Mouse (Mus musculus) granulocyte monocyte progenitor cell, adult 5-6 weeks (primary cell): Measurements from ENCODE around the gene Ackr1. TPM values are rescaled to one million over a fixed set of nuclear protein-coding genes. Genes with fewer than 3 reads are reported as not detected.
"Not testable (repeated sequence)": the region's sequence is repeated elsewhere in the genome, so short reads cannot be mapped to it uniquely, and the experiment has no call there.

Experiments used
- ATAC-seq: replicated peaks from 2 replicates; pipeline ENCODE4 v1.8.0; 2016; ENCODE audit warnings: mild to moderate bottlenecking, moderate TSS enrichment, inconsistent platforms; ENCODE audit not compliant: poor library complexity, severe bottlenecking
- total RNA-seq, 2 experiments: library from RNA; stranded (forward) in 1 of 2; stranded (reverse) in 1 of 2; fragments of 200-712, 200-1000 nt in 1 of 2; fragments of >200 nt in 1 of 2; fragmentation: Nextera tagmentation in 1 of 2; gene quantifications; 2 replicates each; pipeline ENCODE4 v1.2.3; 2014 to 2017

Ackr1 gene
- total RNA-seq, 2 experiments from 2014 or later: not detected

DNA sequence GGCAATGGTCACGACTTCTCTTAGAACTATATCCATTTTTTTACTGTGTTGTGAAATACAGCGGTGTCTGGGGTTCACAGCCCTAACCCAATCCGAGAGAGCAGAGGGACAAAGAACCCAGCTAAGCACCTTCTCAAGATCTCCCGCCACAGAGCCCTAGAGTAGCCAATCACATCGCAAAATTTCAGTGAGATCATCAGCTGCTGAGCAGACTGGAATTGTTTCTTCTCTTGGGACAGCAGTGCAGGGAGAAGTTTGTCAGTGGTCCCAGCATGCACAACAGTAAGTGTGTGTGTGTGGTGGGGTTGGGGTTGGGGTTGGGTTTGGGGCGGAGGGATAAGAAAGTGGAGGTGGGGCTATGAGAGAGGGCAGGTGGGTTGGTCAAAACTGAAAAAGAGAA, 16.4 kb upstream of the Ackr1 start:
- ATAC-seq: peak; percentile 66

DNA sequence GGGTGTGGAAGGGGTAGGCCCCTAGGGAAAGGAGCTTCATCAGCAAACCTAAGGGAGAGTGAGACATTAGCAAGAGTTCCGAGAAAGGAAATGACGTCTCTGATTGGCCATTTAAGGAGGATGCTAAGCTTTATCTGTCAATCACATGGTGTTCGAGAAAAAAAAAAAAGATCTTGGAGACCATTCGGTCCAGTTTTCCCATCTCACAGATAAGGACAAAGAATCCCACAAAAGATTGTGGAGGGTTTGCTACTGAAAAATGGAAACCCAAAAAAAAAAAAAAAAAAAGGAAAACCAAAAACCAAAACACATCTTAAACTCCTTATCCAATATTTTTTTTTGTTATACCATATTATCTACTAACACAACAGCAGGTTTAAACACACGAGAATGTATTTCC, 15.6 kb upstream of the Ackr1 start:
- ATAC-seq: no peak

DNA sequence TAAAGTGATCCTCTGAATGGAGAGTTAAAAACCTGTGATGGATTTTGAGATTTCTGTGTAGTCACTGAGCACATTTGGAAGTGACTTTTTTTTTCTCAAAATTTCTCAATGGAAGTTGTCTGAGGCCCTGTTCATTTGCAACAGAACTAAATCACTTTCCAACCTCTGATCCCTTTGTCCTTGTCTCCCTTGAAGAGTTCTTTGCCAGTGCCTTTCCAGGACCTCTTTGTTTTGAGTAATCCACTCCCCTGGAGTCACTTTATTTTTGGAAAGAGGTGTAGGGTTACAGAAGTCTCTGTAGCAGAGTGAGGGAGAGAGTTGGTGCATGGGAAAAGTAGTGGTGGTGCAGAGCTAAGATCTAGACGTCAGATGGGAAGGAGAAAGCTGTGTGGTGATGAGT, 15.0 kb upstream of the Ackr1 start:
- ATAC-seq: no peak

DNA sequence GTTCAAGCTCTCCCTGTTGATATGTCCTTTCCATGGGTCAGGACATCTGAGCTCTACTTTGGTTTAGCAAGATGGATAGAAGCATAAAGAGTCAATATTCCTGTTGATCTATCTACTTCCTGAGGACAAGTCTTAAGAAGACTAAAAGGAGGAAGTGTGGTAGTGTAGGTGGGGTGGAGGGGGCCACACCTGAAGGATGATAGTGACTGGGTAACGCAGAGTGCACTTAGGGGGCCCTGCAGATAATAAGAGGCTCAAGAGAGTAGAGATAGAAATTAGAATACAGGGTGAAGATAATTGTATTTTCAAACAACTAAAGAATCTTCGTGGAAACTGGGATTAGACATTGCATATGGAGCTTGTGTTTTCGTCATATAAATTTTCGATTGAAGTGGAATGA, 11.6 kb upstream of the Ackr1 start:
- ATAC-seq: no peak

DNA sequence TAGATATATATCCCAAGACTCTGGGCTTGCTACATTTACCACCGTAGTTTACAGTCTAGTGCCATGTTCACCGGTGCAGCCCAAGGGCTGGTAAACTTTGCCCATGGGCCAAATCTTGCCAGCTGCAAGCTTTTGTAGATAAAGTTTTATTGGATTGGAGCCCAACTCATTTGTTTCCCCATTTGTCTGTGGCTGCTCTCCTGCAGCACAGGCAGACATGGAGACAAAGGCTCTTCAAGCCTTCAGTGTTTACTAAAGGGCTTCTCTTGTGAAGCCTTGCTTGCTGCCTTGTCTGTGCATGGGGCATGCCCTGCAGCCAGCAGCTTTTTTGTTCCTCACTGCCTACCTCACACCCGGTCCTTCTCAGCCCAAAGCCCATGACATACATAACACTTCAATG, 10.4 kb upstream of the Ackr1 start:
- no peak for ATAC-seq

DNA sequence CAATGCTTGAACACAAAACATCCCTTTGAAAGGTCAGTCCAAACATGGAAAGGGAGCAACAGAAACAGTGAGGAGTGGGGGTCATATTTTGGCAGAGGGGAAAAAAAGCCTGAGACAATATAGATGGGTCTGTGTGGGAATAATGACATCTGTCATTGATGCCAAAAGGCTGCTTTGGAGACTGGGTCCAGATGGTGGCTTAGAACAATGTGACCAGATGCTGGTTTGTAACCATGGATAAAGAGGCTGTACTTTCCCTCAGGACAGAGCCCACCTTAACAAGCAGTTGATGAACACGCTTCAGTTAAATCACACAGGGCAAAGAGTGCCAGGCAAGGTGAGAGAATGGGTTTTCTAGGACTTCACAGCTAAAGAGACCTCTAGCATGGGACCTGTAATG, 8.9 kb upstream of the Ackr1 start:
- no peak for ATAC-seq

DNA sequence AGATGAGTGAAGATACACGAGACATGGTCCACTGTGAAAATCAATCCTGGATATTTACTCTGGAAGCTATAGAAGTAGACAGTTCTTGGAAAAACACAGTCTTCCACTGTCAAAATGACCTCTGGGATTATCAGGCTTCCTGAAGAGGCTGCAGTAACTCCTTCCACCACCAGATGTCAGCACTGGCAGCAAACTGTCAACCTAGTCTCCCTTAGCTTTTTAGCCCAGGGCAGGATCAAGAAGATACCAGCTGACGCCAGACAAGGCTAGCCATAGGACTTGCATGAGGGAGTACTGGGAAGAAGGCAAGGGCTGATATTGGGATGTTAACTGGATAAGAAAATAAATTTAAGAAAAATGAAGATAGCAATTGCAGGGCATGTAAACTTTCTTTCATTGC, 6.0 kb upstream of the Ackr1 start:
- ATAC-seq: peak; percentile 77

DNA sequence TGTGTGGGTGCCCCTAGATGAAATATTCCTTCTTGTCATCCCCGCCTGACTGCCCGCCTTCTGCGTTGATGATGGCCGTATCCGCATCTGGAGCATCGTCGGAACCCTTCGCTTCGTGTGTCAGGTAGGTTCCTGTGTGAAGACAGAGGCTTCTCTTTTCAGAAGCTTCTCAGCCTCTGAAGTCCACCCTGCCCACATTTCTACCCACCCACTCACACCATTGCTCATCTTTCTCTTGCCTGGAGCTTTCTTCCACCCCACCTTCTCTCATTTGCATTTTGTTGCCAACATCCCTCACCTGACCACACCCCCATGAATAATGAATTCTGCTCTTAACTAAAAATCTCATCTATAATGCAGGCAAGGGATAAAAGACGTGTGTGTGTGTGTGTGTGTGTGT, 3.5 kb upstream of the Ackr1 start:
- ATAC-seq: no peak

DNA sequence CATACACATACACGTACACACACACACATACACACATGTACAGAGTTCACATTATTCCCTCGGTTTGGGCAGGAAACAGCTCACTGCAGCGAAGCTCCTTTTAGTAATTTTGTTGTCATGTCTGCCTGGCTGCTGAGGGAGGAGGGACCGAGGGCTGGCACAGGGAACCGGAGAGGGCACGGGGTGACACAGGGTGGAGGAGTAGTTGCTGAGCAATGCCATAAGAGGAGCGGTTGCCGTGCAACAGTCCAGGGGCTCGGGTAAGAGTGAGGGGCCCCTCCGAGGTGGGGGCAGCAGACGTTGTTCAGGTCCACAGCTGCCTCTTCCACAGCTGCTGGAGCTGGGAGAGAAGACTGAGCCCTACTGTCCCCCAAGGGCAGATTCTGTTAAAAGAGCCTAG, 2.4 kb upstream of the Ackr1 start:
- ATAC-seq: no peak

DNA sequence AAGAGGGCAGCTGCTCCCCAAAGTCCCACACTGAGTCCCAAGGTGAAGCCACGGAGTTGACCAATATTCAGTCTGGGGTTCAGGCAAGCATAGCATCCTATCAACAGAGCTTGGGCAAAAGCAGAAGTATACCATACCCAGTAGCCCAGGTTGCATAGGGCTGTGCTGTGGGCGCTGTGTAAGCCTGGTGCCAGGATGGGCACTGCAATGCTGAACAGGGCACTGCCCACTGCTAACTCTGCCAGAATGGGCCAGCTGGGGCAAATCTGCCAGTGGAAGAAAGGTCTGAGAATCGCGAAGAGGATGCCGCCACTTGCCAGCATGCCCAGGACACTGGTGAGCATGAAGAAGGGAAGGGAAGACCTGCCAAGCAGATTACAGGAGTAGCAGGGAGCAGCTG, 1.1 kb downstream of the Ackr1 start:
- ATAC-seq: peak; percentile 54

DNA sequence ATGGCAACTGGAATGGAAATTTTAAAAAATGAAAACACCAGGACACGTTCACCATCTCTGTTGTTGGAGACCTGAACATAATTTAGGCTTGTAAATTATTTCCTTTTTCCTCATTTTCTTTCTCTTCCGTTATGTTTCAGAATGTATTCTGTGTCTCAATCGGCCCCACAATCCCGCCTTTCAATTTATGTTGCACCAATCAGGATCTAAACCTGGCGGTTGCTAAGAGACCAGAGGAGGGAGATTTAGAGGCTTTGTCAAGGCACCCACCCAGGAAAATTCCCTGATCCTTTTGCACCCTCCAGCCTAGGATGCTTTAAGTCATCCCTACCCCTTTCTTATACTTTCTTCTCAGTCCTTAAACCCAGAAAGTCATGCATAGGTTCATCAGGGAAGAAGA, 3.8 kb downstream of the Ackr1 start:
- ATAC-seq: no peak

DNA sequence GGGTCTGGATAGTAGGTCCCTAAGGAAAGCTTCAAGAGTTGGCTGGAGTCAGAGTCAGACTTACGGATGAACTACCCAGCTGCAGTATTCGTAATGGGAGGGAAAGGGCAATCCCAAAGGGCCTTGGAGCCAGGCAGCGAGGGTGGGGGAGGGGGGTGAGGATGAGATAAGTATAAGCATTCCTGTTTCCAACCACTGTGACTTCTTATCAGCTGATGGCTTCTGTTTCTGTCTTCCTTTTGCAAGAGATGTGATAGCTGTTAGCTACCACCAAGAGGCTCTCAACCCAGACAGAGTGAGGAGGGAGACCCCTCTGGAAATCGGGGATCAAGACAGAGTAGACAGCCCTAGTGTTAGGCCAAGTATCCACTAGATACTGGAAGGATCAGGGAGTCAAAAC, 4.4 kb downstream of the Ackr1 start:
- no peak for ATAC-seq

DNA sequence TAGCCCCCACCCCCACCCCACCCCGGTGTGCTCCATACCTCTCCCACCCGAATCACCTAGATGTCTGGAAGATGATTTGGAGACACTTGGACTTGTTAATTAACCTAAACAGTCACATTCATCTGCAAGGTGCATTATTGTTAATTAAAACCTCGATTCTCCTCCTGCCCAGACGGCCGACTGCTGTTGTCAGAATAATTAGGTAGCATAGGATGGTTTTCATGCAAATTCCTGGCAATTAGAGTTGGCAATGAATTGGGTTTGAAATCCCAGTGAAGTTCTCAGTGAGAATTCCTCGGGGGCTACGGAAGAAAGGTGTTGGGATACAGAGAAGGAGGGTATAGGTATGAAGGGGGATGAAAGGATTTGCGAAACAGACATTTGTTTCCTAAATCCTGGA, 5.1 kb downstream of the Ackr1 start:
- no peak for ATAC-seq

DNA sequence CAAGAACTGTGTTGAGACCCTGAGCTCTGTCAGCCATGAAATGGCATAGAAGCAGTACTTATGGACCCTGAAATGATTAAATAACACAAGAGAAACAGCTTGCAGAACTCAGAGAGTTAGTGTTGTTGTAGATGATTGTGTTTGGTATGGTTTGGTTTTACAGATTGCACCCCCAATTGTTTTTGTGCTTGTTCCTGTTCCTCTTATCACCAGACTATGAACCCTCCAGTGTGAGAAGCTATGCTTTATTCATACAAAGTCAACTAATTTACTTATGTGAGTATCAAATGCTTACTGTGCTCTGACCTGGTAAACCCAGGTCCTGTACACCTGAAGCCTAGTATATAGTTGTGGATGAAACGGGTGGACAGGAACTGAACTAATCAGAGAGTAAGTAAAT, 7.0 kb downstream of the Ackr1 start:
- ATAC-seq: no peak

DNA sequence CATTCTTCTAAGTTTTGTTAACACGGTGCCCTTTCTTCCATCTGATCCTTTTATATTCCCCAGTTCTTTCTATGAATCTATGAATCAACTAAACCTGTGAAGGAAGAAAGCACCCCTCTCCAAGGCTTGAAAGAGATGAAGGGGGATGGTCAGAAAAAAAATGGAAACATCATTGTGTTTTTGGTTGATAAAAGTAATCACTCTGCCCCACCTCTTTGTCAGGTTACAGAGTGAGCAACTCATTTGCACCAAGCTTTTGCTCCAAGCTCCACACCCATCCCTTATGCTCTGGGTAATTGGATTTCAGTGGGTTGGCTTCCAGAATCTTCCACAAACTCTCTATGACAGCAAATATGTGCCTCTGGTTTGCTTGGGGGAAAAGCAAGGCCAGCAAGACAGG, 8.2 kb downstream of the Ackr1 start:
- no peak for ATAC-seq

DNA sequence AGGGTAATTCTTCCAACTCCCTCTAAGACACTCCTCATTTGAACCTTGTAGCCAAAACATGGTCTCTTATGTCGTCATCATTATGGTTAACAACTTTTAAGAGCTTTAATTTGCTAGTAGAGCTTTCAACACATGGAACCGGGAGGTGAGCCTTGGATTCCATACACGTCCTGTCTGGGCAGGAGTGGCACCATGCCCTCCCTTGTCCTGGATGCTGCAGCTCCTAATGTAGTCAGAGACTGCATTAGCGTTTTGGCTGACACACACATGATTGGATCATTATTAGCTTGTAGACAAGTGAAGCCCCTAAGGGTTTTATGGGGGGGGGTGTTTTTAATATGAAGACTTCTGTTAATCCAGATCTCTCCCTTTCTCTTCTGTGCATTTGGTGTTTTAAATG, 8.6 kb downstream of the Ackr1 start:
- no peak for ATAC-seq

DNA sequence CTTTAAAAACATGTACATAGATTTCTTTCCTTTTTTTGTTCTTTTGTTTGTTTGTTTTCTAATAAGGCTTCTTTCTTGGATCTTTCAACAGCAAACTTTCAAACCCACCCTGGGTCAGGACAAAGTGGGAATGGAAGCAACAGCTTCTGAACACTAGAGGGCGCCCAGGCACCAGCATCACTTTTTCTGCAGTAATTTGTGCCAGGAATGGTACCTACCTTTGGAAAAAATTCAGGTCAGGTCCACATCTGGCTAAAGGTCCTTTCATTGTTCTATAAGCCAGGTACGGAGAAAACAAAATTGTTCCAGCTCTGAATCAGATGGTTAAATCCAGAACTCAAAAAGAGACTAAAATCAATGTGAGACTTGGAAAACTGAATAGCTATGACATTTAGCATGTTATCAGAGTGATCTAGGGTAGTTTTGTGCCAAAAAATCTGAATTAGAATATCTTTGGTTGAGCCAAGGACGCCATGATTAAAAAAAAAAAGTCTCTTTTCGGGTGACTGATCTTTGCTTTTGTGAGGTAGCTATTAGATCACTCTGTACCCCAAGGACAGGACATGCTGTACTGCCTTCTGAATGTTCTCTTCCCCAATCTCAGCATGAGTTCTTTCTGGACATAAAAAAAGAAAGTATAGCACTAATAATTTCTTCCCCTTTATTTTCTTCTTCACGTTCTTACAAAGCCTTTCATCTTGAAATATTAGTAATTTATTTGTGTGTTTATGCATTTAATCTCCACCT, 9.5 kb downstream of the Ackr1 start:
- ATAC-seq: peak; percentile 70; the same call in 1 of the 2 replicates

DNA sequence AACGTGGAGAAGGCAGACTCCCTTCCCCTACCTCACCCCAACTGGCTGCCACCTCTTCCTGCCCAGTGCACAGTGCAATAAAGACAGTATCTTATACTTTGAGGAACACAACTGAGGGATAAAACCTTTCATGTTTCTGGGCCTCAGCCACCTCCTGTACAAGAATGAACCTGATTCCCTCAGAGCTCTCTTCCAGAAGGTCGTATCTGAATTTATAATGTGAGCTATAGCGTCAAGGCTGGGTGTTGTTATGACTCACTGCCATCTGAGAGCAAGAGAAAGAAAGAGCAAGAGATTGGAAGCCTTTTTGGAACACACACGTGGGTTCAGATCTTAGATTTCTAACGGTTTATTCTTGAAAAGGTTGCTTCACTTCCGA, 11.3 kb downstream of the Ackr1 start:
- no peak for ATAC-seq

DNA sequence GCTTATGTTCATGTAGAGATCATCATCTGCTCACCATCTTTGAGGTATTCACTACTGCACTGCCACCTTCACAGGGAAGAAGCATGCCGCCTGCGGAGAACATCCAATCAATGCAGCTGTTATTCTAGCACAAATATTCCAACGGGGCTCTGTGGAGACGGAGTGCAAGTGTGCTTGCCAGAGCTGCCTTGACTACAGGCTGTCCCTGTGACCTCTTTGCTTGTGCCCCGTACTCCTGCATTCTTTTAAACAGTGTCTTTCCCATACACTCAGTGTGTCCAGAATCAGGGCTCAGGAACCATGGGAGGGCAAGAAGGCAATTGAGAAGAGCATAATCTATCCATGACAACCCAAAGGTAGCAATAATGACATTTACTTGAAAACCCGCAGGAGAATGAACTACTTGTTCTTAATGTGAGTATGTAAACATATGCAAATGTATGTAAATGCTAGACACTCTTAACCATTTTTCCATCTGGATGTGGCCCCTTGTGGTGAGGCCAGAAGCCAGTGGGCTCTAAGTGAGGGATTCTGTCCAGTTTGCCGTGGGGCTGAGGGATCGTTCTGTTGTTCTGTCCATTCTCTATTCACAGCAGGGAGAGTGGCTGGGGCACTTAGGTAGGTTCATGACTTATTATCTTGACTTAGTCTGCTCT, 11.8 kb downstream of the Ackr1 start:
- ATAC-seq: no peak

DNA sequence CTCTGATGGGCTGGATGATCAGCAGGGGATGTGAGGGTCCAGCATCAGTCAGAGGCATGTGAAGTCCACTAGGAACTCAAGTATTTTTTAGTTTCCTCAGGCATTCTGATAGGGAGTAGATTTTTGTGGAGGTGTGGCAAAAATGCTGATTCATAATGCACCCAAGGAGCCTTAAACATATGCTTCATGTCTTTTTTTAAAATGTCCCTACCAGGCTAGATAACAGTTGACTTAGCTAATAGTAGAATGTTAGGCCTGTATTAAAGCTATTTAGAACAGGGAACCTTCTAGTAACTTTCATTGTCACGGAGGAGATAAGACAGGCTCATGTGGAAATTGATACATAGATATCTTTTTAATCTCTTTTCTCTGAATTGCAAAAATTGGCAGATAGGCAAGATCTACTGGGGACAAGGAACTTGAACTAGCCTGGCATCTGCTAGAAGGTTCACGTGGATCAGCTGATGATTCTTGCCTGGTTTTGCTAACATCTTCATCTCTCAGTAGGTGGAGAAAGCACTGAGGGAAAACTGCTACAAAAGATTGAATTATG, 15.5 kb downstream of the Ackr1 start:
- ATAC-seq: no peak

DNA sequence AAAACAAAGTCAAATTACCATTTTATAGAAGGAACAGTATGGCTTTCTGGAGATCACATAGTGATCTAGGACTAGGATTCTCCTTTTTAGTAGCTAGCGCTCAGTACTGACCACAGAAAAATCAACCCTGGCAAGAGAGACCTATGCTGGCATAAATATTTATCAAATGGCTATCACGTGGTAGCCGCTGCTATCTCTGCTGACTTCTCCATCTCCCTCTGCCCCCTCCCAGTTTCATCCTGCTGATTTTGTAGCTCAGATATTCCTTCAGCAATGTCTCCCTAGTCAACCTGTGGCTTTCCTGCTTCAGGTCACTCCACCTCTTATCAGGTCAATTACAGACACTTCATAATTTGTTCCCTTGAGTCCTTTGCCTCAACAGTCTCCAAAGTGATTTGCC, 17.8 kb downstream of the Ackr1 start:
- no peak for ATAC-seq

DNA sequence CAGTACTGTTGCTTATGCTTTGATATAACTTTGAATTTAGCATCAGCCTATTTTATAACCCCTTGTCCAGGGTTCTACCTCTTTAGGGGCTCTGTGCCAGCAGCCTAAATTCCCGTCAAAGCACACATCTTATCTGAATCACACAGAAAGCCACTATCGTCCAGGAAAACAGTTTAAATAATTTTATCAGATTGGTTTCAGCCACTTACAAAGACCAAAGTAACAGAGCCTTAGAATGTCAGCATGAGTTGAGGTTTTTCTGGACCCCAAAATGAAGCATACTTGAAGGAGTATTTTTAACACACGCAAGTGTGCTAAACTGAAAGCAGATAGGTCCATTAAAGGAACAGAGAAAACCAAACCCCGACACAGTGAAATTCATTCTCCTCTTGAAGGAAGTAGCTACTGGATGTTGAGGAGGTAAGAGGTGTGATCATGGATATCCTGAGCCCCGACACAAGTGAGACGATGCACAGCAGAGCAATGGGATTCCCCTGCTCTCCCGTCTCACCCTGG, 20.0 kb downstream of the Ackr1 start:
- not testable (repeated sequence) for ATAC-seq
